Mouse (Mus musculus) retina, postnatal 7 days (tissue): Measurements from ENCODE around the gene Ddx39.

ENCODE experiments used
- DNase-seq: peaks from one replicate; pipeline ENCODE4 v3.0.0-alpha.2; 2012; ENCODE audit warnings: low read depth, low spot score

Ddx39 gene

GRCm38 (mm10) chr8:83698661-83699453 lies 16.1 kb upstream of the Ddx39 start, which contains the start of gene Pkn1:
Gene Pkn1 (minus strand): TSS chr8:83699179.
- peak; percentile 69 for DNase-seq

- DNase-seq = no peak
Observed at GRCm38 (mm10) chr8:83699566-83699965, 15.4 kb upstream of the Ddx39 start.

GRCm38 (mm10) chr8:83700423-83701085 lies 14.4 kb upstream of the Ddx39 start:
- DNase-seq = no peak

GRCm38 (mm10) chr8:83703426-83703825 lies 11.6 kb upstream of the Ddx39 start:
- DNase-seq = no peak

- DNase-seq = no peak
Observed at GRCm38 (mm10) chr8:83706411-83706810, 8.6 kb upstream of the Ddx39 start.

GRCm38 (mm10) chr8:83707554-83707953 lies 7.4 kb upstream of the Ddx39 start:
- DNase-seq = no peak

GRCm38 (mm10) chr8:83714676-83715030 lies 324 bp upstream of the Ddx39 start:
- no peak for DNase-seq

GRCm38 (mm10) chr8:83715771-83716170 lies 794 bp downstream of the Ddx39 start:
- DNase-seq = no peak

GRCm38 (mm10) chr8:83716563-83716962 lies 1.6 kb downstream of the Ddx39 start:
- no peak for DNase-seq

GRCm38 (mm10) chr8:83719048-83719447 lies 4.1 kb downstream of the Ddx39 start:
- DNase-seq = no peak

GRCm38 (mm10) chr8:83719693-83720092 lies 4.7 kb downstream of the Ddx39 start:
- no peak for DNase-seq

- no peak for DNase-seq
Observed at GRCm38 (mm10) chr8:83721405-83722025, 6.5 kb downstream of the Ddx39 start.

GRCm38 (mm10) chr8:83722631-83723030 lies 7.7 kb downstream of the Ddx39 start:
- DNase-seq = no peak

GRCm38 (mm10) chr8:83723447-83724083 lies 8.6 kb downstream of the Ddx39 start:
- no peak for DNase-seq

GRCm38 (mm10) chr8:83724697-83725482 lies 9.9 kb downstream of the Ddx39 start:
- peak; percentile 54 for DNase-seq

- no peak for DNase-seq
Observed at GRCm38 (mm10) chr8:83725521-83726102, 10.6 kb downstream of the Ddx39 start.

- no peak for DNase-seq
Observed at GRCm38 (mm10) chr8:83729009-83729807, 14.2 kb downstream of the Ddx39 start.

GRCm38 (mm10) chr8:83731906-83732305 lies 16.9 kb downstream of the Ddx39 start:
- no peak for DNase-seq

GRCm38 (mm10) chr8:83732919-83733318 lies 17.9 kb downstream of the Ddx39 start:
- no peak for DNase-seq

GRCm38 (mm10) chr8:83736681-83737080 lies 21.7 kb downstream of the Ddx39 start:
- no peak for DNase-seq
